Mouse (Mus musculus) cerebellum, adult 2 months (tissue): ENCODE data around the gene Golph3l.

Experiments
- CTCF ChIP-seq: fragments of 200-500 bp; IDR thresholded peaks from 2 replicates; pipeline ENCODE4 v1.5.1; 2011; ENCODE audit warnings: low read depth, mild to moderate bottlenecking, control low read depth, low read length, moderate library complexity, borderline replicate concordance; ENCODE audit not compliant: insufficient read depth
- POLR2A ChIP-seq: fragments of 200-500 bp; IDR thresholded peaks from 2 replicates; pipeline ENCODE4 v1.6.1; 2011; ENCODE audit warnings: low read length, control low read depth, borderline replicate concordance; ENCODE audit not compliant: insufficient read depth

GRCm38 (mm10) chr3:95651033-95651373 is 62.3 kb downstream of the Golph3l start:
- TF ChIP-seq POLR2A, result no peak
- no peak for TF ChIP-seq CTCF
